Mouse (Mus musculus): ENCODE results near the gene Ccng2.

- TF ChIP-seq POLR2A (IDR thresholded peaks at IDR 0.05; ENCODE audit: low read depth, low read length) (no peak), CTCF (IDR thresholded peaks at IDR 0.05; ENCODE audit: extremely low read depth, insufficient read length, insufficient replicate concordance, low read depth, low read length) (no peak)
These were observed 17.0 kb upstream of the Ccng2 start for GRCm38 (mm10) chr5:93249940-93250578.

All from small intestine, adult 2 months (tissue).